Mouse (Mus musculus) MEL (cell line): ENCODE measurements around the gene Fcrla. TPM values are rescaled to one million over a fixed set of nuclear protein-coding genes. Genes with fewer than 3 reads are reported as not detected.

Source experiments
- DNase-seq: peaks from one replicate; pipeline ENCODE4 v3.0.0; 2011; ENCODE audit warnings: low read depth, low spot score
- H3K27ac ChIP-seq: 2 replicates; pipeline ENCODE4 v1.5.1; 2012; ENCODE audit warnings: low read depth, mild to moderate bottlenecking, control low read depth, low read length, moderate library complexity; ENCODE audit not compliant: control insufficient read depth
- H3K27me3 ChIP-seq, 2 experiments: fragments of 150-350 bp in 1 of 2; sonication (generic) in 1 of 2; 2 replicates each; pipeline ENCODE4 v1.6.1; 2012; ENCODE audit warnings: low read length in 2 of 2, mild to moderate bottlenecking in 2 of 2, improper control_type of control experiment in 1 of 2, moderate library complexity in 1 of 2; ENCODE audit not compliant: insufficient read depth in 2 of 2, control insufficient read depth in 1 of 2
- H3K36me3 ChIP-seq, 2 experiments: 2 replicates each; pipeline ENCODE4 v1.6.1; 2012 to 2014; ENCODE audit warnings: low read length in 2 of 2, improper control_type of control experiment in 1 of 2, inconsistent platforms in 1 of 2, mild to moderate bottlenecking in 1 of 2; ENCODE audit not compliant: insufficient read depth in 2 of 2, control insufficient read depth in 1 of 2
- H3K4me1 ChIP-seq, 2 experiments: fragments of 150-350 bp in 1 of 2; sonication (generic) in 1 of 2; 2 replicates each; pipeline ENCODE4 v1.6.1; 2012; ENCODE audit warnings: low read length in 2 of 2, improper control_type of control experiment in 1 of 2, mild to moderate bottlenecking in 1 of 2; ENCODE audit not compliant: insufficient read depth in 2 of 2, control insufficient read depth in 1 of 2
- H3K4me3 ChIP-seq, 2 experiments: fragments of 150-350 bp in 1 of 2; sonication (generic) in 1 of 2; 2 replicates each; pipeline ENCODE4 v1.5.1; 2012; ENCODE audit warnings: low read depth in 2 of 2, low read length in 2 of 2, mild to moderate bottlenecking in 2 of 2, moderate library complexity in 2 of 2, control low read depth in 1 of 2, improper control_type of control experiment in 1 of 2; ENCODE audit not compliant: control insufficient read depth in 1 of 2, insufficient read depth in 1 of 2
- H3K79me2 ChIP-seq: 2 replicates; pipeline ENCODE4 v1.6.1; 2012; ENCODE audit warnings: mild to moderate bottlenecking, low read length, moderate library complexity; ENCODE audit not compliant: control insufficient read depth, poor library complexity, insufficient read depth
- H3K9ac ChIP-seq: 2 replicates; pipeline ENCODE4 v1.6.1; 2012; ENCODE audit warnings: low read depth, mild to moderate bottlenecking, control low read depth, low read length, moderate library complexity; ENCODE audit not compliant: control insufficient read depth, poor library complexity, severe bottlenecking
- H3K9me3 ChIP-seq: fragments of 150-350 bp; sonication (generic); replicated peaks from 2 replicates; pipeline ENCODE4 v1.6.1; 2012; ENCODE audit warnings: mild to moderate bottlenecking, low read length, improper control_type of control experiment, moderate library complexity; ENCODE audit not compliant: insufficient read depth
- BHLHE40 ChIP-seq: IDR thresholded peaks from 2 replicates; pipeline ENCODE4 v1.6.1; 2012; ENCODE audit warnings: low read depth, mild to moderate bottlenecking, inconsistent platforms, low read length, improper control_type of control experiment, borderline replicate concordance
- CHD1 ChIP-seq: IDR thresholded peaks from 2 replicates; pipeline ENCODE4 v1.6.1; 2012; ENCODE audit warnings: low read depth, mild to moderate bottlenecking, inconsistent platforms, low read length, improper control_type of control experiment
- CHD2 ChIP-seq: IDR thresholded peaks from 2 replicates; pipeline ENCODE4 v1.6.1; 2011; ENCODE audit warnings: low read length, improper control_type of control experiment
- CTCF ChIP-seq, 3 experiments: IDR thresholded peaks in 2 of 3; conservative IDR thresholded peaks in 1 of 3; 2 replicates each; pipeline ENCODE4 v1.5.1; 2011 to 2012; ENCODE audit warnings: low read length in 3 of 3, low read depth in 2 of 3, mild to moderate bottlenecking in 2 of 3, improper control_type of control experiment in 1 of 3, inconsistent platforms in 1 of 3, mixed read lengths in 1 of 3, moderate library complexity in 1 of 3; ENCODE audit not compliant: control insufficient read depth in 1 of 3, insufficient read depth in 1 of 3, poor library complexity in 1 of 3, severe bottlenecking in 1 of 3
- EP300 ChIP-seq, 2 experiments: IDR thresholded peaks; 2 replicates each; pipeline ENCODE4 v1.6.1; 2011; ENCODE audit warnings: improper control_type of control experiment in 2 of 2, low read length in 2 of 2, low read depth in 1 of 2, mild to moderate bottlenecking in 1 of 2
- HCFC1 ChIP-seq: IDR thresholded peaks from 2 replicates; pipeline ENCODE4 v1.6.1; 2012; ENCODE audit warnings: low read depth, mild to moderate bottlenecking, inconsistent platforms, low read length, improper control_type of control experiment, moderate library complexity
- KAT2A ChIP-seq: conservative IDR thresholded peaks from 2 replicates; pipeline ENCODE4 v1.6.1; 2012; ENCODE audit warnings: low read depth, low read length, improper control_type of control experiment, inconsistent platforms
- MAX ChIP-seq: IDR thresholded peaks from 2 replicates; pipeline ENCODE4 v1.6.1; 2011; ENCODE audit warnings: low read length, improper control_type of control experiment
- MAZ ChIP-seq: IDR thresholded peaks from 2 replicates; pipeline ENCODE4 v1.6.1; 2012; ENCODE audit warnings: low read depth, mild to moderate bottlenecking, inconsistent platforms, low read length, improper control_type of control experiment
- MEF2A ChIP-seq: IDR thresholded peaks from 2 replicates; pipeline ENCODE4 v1.6.1; 2014; ENCODE audit warnings: low read depth, mild to moderate bottlenecking, inconsistent platforms, low read length, improper control_type of control experiment; ENCODE audit not compliant: poor library complexity, insufficient replicate concordance, severe bottlenecking; ENCODE audit errors: extremely low read depth
- MYB ChIP-seq: IDR thresholded peaks from 2 replicates; pipeline ENCODE4 v1.6.1; 2011; ENCODE audit warnings: mild to moderate bottlenecking, low read depth, low read length, improper control_type of control experiment
- NELFE ChIP-seq: IDR thresholded peaks from 2 replicates; pipeline ENCODE4 v1.6.1; 2011; ENCODE audit warnings: low read depth, low read length, improper control_type of control experiment
- POLR2AphosphoS2 ChIP-seq: IDR thresholded peaks from 2 replicates; pipeline ENCODE4 v1.6.1; 2011; ENCODE audit warnings: low read length, improper control_type of control experiment
- POLR2AphosphoS5 ChIP-seq: IDR thresholded peaks from 2 replicates; pipeline ENCODE4 v1.6.1; 2012; ENCODE audit warnings: low read depth, borderline replicate concordance, mild to moderate bottlenecking, inconsistent platforms, low read length, moderate library complexity, mixed read lengths
- RAD21 ChIP-seq: IDR thresholded peaks from 2 replicates; pipeline ENCODE4 v1.6.1; 2011; ENCODE audit warnings: mild to moderate bottlenecking, low read depth, low read length, improper control_type of control experiment
- RCOR1 ChIP-seq: IDR thresholded peaks from 2 replicates; pipeline ENCODE4 v1.6.1; 2012; ENCODE audit warnings: low read depth, mild to moderate bottlenecking, inconsistent platforms, low read length, improper control_type of control experiment
- SIN3A ChIP-seq: IDR thresholded peaks from 2 replicates; pipeline ENCODE4 v1.6.1; 2012; ENCODE audit warnings: low read length, improper control_type of control experiment, inconsistent platforms
- SMC3 ChIP-seq: IDR thresholded peaks from 2 replicates; pipeline ENCODE4 v1.6.1; 2011; ENCODE audit warnings: low read depth, low read length, improper control_type of control experiment
- TBP ChIP-seq: IDR thresholded peaks from 2 replicates; pipeline ENCODE4 v1.8.0; 2011; ENCODE audit warnings: low read depth, low read length, improper control_type of control experiment
- UBTF ChIP-seq: IDR thresholded peaks from 2 replicates; pipeline ENCODE4 v1.6.1; 2012; ENCODE audit warnings: low read depth, mild to moderate bottlenecking, inconsistent platforms, low read length, improper control_type of control experiment, moderate library complexity, borderline replicate concordance; ENCODE audit not compliant: insufficient read depth
- ZKSCAN1 ChIP-seq: IDR thresholded peaks from 2 replicates; pipeline ENCODE4 v1.6.1; 2012; ENCODE audit warnings: low read depth, mild to moderate bottlenecking, inconsistent platforms, low read length, improper control_type of control experiment, moderate library complexity
- ZNF384 ChIP-seq: IDR thresholded peaks from 2 replicates; pipeline ENCODE4 v1.6.1; 2012; ENCODE audit warnings: low read depth, mild to moderate bottlenecking, inconsistent platforms, low read length, improper control_type of control experiment
- polyA plus RNA-seq, 2 experiments: library from polyadenylated mRNA; stranded (reverse) in 1 of 2; unstranded in 1 of 2; fragments of >175 nt in 1 of 2; fragments of >200 nt in 1 of 2; gene quantifications; 2 replicates each; pipeline versions ENCODE4 v1.2.1 to v1.2.4; 2012; ENCODE audit warnings: low replicate concordance in 2 of 2, low read depth in 1 of 2; ENCODE audit not compliant: insufficient read length in 2 of 2, insufficient read depth in 1 of 2, missing spikeins in 1 of 2
- total RNA-seq: library from RNA; depleted of rRNA; stranded (reverse); fragments of 300-350 nt; gene quantifications from 2 replicates; pipeline ENCODE4 v1.2.3, GENCODE M21; 2012

Fcrla gene
- total and polyA plus RNA-seq, 3 experiments, result 0.12 to 0.18 TPM; not detected in 1

- no peak for TF ChIP-seq MYB
- no peak for TF ChIP-seq RAD21
- no peak for TF ChIP-seq MEF2A
- no peak for TF ChIP-seq HCFC1
- TF ChIP-seq ZNF384, result no peak
- no peak for TF ChIP-seq KAT2A
- no peak for TF ChIP-seq POLR2AphosphoS2
- TF ChIP-seq TBP, result peak; percentile 48; the same call in 1 of the 2 replicates
- TF ChIP-seq CTCF (IDR thresholded peaks at IDR 0.05 in 2 of 3, conservative IDR thresholded peaks at IDR 0.05 in 1 of 3; ENCODE audit: control insufficient read depth in 1 of 3, insufficient read depth in 1 of 3, low read depth in 2 of 3, low read length in 3 of 3, poor library complexity in 1 of 3, severe bottlenecking in 1 of 3), result peak in 2 of 3 experiments; percentile 8 to 35; a peak in 2 of 6 replicates
These were observed 55.4 kb downstream of the Fcrla start for GRCm38 (mm10) chr1:170871961-170872360.

GRCm38 (mm10) chr1:170871402-170871801, 56.0 kb downstream of the Fcrla start:
- Histone ChIP-seq H3K36me3 (peaks cover 5 to 19% of the 10 kb centered on the region in 2 experiments), H3K4me3 (no peak overlapping the region), H3K27me3 (no peaks in the 10 kb centered on the region), H3K79me2 (peaks cover 11% of the 10 kb centered on the region), H3K27ac (no peak overlapping the region), H3K4me1 (peaks cover 7 to 8% of the 10 kb centered on the region in 2 experiments), H3K9me3 (no peaks in the 10 kb centered on the region)
- DNase-seq, result no peak
- TF ChIP-seq MEF2A (no peak), CHD1 (no peak), POLR2AphosphoS5 (no peak), SIN3A (no peak), MYB (no peak), CHD2 (no peak), EP300 (IDR thresholded peaks at IDR 0.05; ENCODE audit: low read depth in 1 of 2, low read length in 2 of 2) (no peak), ZKSCAN1 (no peak), RCOR1 (no peak), MAZ (no peak), BHLHE40 (no peak), RAD21 (no peak), NELFE (no peak), SMC3 (no peak), MAX (no peak), UBTF (no peak)
- TF ChIP-seq, all 39 proteins: peak for 0
- H3K9ac ChIP-seq, result no peak overlapping the region

More at GRCm38 (mm10) chr1:170871961-170872360, 55.4 kb downstream of the Fcrla start:
- peak; percentile 32 for DNase-seq
- H3K4me3 ChIP-seq, result no peak overlapping the region
- H3K79me2 ChIP-seq, result peaks cover 8% of the 10 kb centered on the region
- H3K9me3 ChIP-seq, result no peaks in the 10 kb centered on the region
- H3K36me3 ChIP-seq, result peaks cover 5 to 18% of the 10 kb centered on the region in 2 experiments
- H3K4me1 ChIP-seq, result peaks cover 7 to 8% of the 10 kb centered on the region in 2 experiments
- no peak overlapping the region for H3K27ac ChIP-seq
- no peak overlapping the region for H3K9ac ChIP-seq
- H3K27me3 ChIP-seq, result no peaks in the 10 kb centered on the region
